Mouse (Mus musculus): ENCODE results near the gene Coasy. TPM values are rescaled to one million over a fixed set of nuclear protein-coding genes. Genes with fewer than 3 reads are reported as not detected.
A peak's percentile ranks its signal among the peaks of the same experiment; 100 is the strongest.

The Coasy gene
- total and polyA plus RNA-seq, 2 experiments, result 84.0 to 182 TPM

DNA sequence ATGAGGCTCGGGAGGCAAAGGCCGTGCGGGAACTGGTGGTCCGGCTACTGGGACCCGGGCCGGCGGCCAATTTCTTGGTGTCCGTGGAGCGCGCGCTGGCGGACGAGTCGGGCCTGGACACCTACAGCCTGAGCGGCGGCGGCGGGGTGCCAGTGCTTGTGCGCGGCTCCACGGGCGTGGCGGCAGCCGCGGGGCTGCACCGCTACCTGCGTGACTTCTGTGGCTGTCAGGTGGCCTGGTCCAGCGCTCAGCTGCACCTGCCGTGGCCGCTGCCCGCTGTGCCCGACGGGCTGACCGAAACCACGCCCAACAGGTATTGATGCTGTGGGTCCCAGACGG, 12.2 kb upstream of the Coasy start:
- Histone ChIP-seq H3K4me3 (ENCODE audit: insufficient read depth, low read depth, low read length) (peak overlapping the region; percentile 85), H3K4me1 (ENCODE audit: control insufficient read depth, insufficient read depth, low read length) (peaks cover 10% of the 10 kb centered on the region), H3K27ac (replicated peaks; ENCODE audit: insufficient read depth, low read depth, low read length) (peak overlapping the region; percentile 59), H3K36me3 (ENCODE audit: control insufficient read depth, insufficient read depth, low read length) (no peaks in the 10 kb centered on the region), H3K9ac (ENCODE audit: low read depth, low read length) (peak overlapping the region; percentile 86), H3K79me2 (ENCODE audit: control insufficient read depth, insufficient read depth, low read length) (no peaks in the 10 kb centered on the region), H3K27me3 (ENCODE audit: control insufficient read depth, insufficient read depth, low read length) (no peaks in the 10 kb centered on the region)
- DNase-seq (ENCODE audit: extremely low read depth, low read depth, low spot score), result no peak
- 2% methylated on average over 36 of the region's 36 CpGs for WGBS
- TF ChIP-seq POLR2A (IDR thresholded peaks at IDR 0.05; ENCODE audit: extremely low read depth, insufficient read depth, low read length) (no peak), CTCF (IDR thresholded peaks at IDR 0.05; ENCODE audit: low read depth, low read length) (no peak)

- no peak for DNase-seq (ENCODE audit: extremely low read depth, low read depth, low spot score)
- Histone ChIP-seq H3K9ac (ENCODE audit: low read depth, low read length) (no peak overlapping the region), H3K4me3 (ENCODE audit: insufficient read depth, low read depth, low read length) (no peak overlapping the region), H3K27ac (replicated peaks; ENCODE audit: insufficient read depth, low read depth, low read length) (no peak overlapping the region), H3K36me3 (ENCODE audit: control insufficient read depth, insufficient read depth, low read length) (no peaks in the 10 kb centered on the region), H3K79me2 (ENCODE audit: control insufficient read depth, insufficient read depth, low read length) (no peaks in the 10 kb centered on the region), H3K4me1 (ENCODE audit: control insufficient read depth, insufficient read depth, low read length) (peaks cover 7% of the 10 kb centered on the region), H3K27me3 (ENCODE audit: control insufficient read depth, insufficient read depth, low read length) (no peaks in the 10 kb centered on the region)
- TF ChIP-seq POLR2A (IDR thresholded peaks at IDR 0.05; ENCODE audit: extremely low read depth, insufficient read depth, low read length), result no peak
- WGBS, result 82% methylated on average over 6 of the region's 6 CpGs
Measured at GRCm38 (mm10) chr11:101070987-101071386, 11.4 kb upstream of the Coasy start.

GRCm38 (mm10) chr11:101071810-101072428, 10.4 kb upstream of the Coasy start:
- H3K4me1 ChIP-seq (ENCODE audit: control insufficient read depth, insufficient read depth, low read length), result peaks cover 3% of the 10 kb centered on the region; the same call in 1 of the 2 replicates
- TF ChIP-seq CTCF (IDR thresholded peaks at IDR 0.05; ENCODE audit: low read depth, low read length) (no peak), POLR2A (IDR thresholded peaks at IDR 0.05; ENCODE audit: extremely low read depth, insufficient read depth, low read length) (no peak)
- H3K9ac ChIP-seq (ENCODE audit: low read depth, low read length), result no peak overlapping the region
- no peaks in the 10 kb centered on the region for H3K27me3 ChIP-seq (ENCODE audit: control insufficient read depth, insufficient read depth, low read length)
- H3K79me2 ChIP-seq (ENCODE audit: control insufficient read depth, insufficient read depth, low read length), result no peaks in the 10 kb centered on the region
- H3K36me3 ChIP-seq (ENCODE audit: control insufficient read depth, insufficient read depth, low read length), result no peaks in the 10 kb centered on the region
- WGBS, result 86% methylated on average over 14 of the region's 14 CpGs
- no peak overlapping the region for H3K4me3 ChIP-seq (ENCODE audit: insufficient read depth, low read depth, low read length)
- DNase-seq (ENCODE audit: extremely low read depth, low read depth, low spot score), result no peak
- no peak overlapping the region for H3K27ac ChIP-seq (replicated peaks; ENCODE audit: insufficient read depth, low read depth, low read length)

GRCm38 (mm10) chr11:101078121-101078520, 4.2 kb upstream of the Coasy start, which contains the start of gene Hsd17b1:
Gene Hsd17b1 (plus strand): TSS chr11:101078411.
- DNase-seq (ENCODE audit: extremely low read depth, low read depth, low spot score), result no peak
- Histone ChIP-seq H3K36me3 (ENCODE audit: control insufficient read depth, insufficient read depth, low read length) (no peaks in the 10 kb centered on the region), H3K9ac (ENCODE audit: low read depth, low read length) (no peak within 1 kb of the TSS), H3K27me3 (ENCODE audit: control insufficient read depth, insufficient read depth, low read length) (no peaks in the 10 kb centered on the region), H3K79me2 (ENCODE audit: control insufficient read depth, insufficient read depth, low read length) (no peaks in the 10 kb centered on the region), H3K27ac (replicated peaks; ENCODE audit: insufficient read depth, low read depth, low read length) (no peak within 1 kb of the TSS), H3K4me1 (ENCODE audit: control insufficient read depth, insufficient read depth, low read length) (peaks cover 9% of the 10 kb centered on the region), H3K4me3 (ENCODE audit: insufficient read depth, low read depth, low read length) (no peak within 1 kb of the TSS)
- TF ChIP-seq CTCF (IDR thresholded peaks at IDR 0.05; ENCODE audit: low read depth, low read length), result no peak
- TF ChIP-seq POLR2A (IDR thresholded peaks at IDR 0.05; ENCODE audit: extremely low read depth, insufficient read depth, low read length), result no peak
- WGBS, result 82% methylated on average over 9 of the region's 9 CpGs

DNA sequence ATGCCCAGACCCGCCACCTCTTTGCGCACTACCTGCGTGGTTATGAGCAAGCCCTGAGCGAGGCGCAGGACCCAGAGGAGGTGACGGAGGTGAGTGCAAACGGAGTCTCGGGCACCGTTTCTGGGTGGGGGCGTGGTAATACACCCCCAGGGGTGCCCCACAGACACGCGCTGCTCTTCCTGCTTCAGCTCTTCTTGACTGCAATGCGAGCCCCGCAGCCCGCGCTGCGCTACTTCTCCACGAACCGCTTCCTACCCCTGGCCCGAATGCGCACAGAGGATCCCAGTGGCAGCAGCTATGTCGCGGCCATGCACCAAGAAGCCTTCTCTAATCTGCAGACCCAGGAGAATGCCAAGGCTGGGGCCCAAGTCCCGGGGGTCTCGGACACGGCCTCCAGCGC, 2.6 kb upstream of the Coasy start:
- peaks cover 14% of the 10 kb centered on the region for H3K4me1 ChIP-seq (ENCODE audit: control insufficient read depth, insufficient read depth, low read length)
- H3K9ac ChIP-seq (ENCODE audit: low read depth, low read length), result no peak overlapping the region
- H3K79me2 ChIP-seq (ENCODE audit: control insufficient read depth, insufficient read depth, low read length), result peaks cover 6% of the 10 kb centered on the region; the same call in 1 of the 2 replicates
- WGBS, result 40% methylated on average over 27 of the region's 27 CpGs
- TF ChIP-seq CTCF (IDR thresholded peaks at IDR 0.05; ENCODE audit: low read depth, low read length) (no peak), POLR2A (IDR thresholded peaks at IDR 0.05; ENCODE audit: extremely low read depth, insufficient read depth, low read length) (no peak)
- no peaks in the 10 kb centered on the region for H3K27me3 ChIP-seq (ENCODE audit: control insufficient read depth, insufficient read depth, low read length)
- no peak overlapping the region for H3K4me3 ChIP-seq (ENCODE audit: insufficient read depth, low read depth, low read length)
- DNase-seq (ENCODE audit: extremely low read depth, low read depth, low spot score), result no peak
- no peaks in the 10 kb centered on the region for H3K36me3 ChIP-seq (ENCODE audit: control insufficient read depth, insufficient read depth, low read length)
- H3K27ac ChIP-seq (replicated peaks; ENCODE audit: insufficient read depth, low read depth, low read length), result no peak overlapping the region

DNA sequence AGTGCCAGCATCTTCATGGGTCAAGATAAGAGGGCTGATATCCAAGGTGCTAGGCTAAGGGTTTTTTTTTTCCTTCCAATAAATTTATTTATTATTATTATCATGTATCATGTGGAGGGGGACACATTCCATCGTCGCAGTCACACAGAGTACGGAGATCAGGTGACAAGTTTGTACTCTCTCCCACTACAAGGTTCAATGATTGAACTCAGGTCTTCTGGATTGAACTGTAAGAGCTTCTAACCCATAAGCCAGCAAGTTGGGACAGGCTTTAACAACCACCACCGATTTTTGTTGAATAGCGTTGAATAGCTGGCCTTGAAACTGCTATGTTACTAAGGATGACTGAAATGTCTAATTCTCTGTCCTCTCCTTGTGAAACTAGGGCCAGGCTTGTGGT, 1.9 kb upstream of the Coasy start:
- H3K4me3 ChIP-seq (ENCODE audit: insufficient read depth, low read depth, low read length), result no peak overlapping the region
- peak; percentile 26 for DNase-seq (ENCODE audit: extremely low read depth, low read depth, low spot score)
- H3K27me3 ChIP-seq (ENCODE audit: control insufficient read depth, insufficient read depth, low read length), result no peaks in the 10 kb centered on the region
- no peaks in the 10 kb centered on the region for H3K36me3 ChIP-seq (ENCODE audit: control insufficient read depth, insufficient read depth, low read length)
- no peak overlapping the region for H3K9ac ChIP-seq (ENCODE audit: low read depth, low read length)
- TF ChIP-seq CTCF (IDR thresholded peaks at IDR 0.05; ENCODE audit: low read depth, low read length) (no peak), POLR2A (IDR thresholded peaks at IDR 0.05; ENCODE audit: extremely low read depth, insufficient read depth, low read length) (no peak)
- peaks cover 6% of the 10 kb centered on the region; the same call in 1 of the 2 replicates for H3K79me2 ChIP-seq (ENCODE audit: control insufficient read depth, insufficient read depth, low read length)
- 79% methylated on average over 5 of the region's 5 CpGs for WGBS
- peaks cover 14% of the 10 kb centered on the region for H3K4me1 ChIP-seq (ENCODE audit: control insufficient read depth, insufficient read depth, low read length)
- H3K27ac ChIP-seq (replicated peaks; ENCODE audit: insufficient read depth, low read depth, low read length), result no peak overlapping the region
